Mouse (Mus musculus): Measurements from ENCODE around the gene Rgs9bp.
"Not testable (repeated sequence)": the region's sequence is repeated elsewhere in the genome, so short reads cannot be mapped to it uniquely, and the experiment has no call there.

Rgs9bp gene

DNA sequence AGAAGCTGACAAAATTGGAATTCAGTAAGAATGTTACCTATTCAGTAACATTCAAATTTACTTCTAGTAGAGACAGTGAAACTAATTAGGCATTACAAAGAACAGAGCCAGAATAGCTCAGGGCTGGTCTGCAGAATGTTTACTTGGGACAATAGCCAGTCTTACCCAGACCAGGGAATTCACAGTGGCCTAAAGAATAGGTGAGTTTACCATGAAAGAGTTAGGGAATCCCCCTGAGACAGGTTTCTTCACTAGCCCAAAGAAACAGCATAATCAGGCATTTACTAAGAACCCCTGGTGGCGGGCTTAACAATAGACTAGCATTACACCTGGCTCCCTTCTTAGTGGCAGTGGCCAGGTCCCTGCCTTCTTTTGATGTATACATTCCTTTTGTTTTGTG is 54.8 kb downstream of the Rgs9bp start:
- DNase-seq (ENCODE audit: low read depth, low spot score): not testable (repeated sequence)

DNA sequence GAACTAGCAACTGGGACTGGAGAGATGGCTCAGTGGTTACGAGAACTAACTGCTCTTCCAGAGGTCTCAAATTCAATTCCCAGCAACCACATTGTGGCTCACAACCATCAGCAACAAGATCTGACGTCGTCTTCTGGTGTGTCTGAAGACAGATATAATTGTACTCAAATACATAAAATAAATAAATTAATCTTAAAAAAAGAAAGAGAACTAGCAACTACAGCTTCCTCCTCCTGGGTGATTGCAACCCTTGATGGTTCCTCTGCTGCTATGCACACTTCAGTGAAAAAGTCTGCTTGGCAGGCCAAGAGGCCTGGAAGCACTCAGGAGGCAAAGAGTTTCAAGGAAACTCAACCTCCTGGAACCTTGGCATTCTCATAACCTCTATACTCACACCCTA is 55.4 kb downstream of the Rgs9bp start:
- no peak for DNase-seq (ENCODE audit: low read depth, low spot score)
